Mouse (Mus musculus) neural tube, embryonic 11.5 days (tissue): Measurements from ENCODE around the gene Chmp1a. TPM values are rescaled to one million over a fixed set of nuclear protein-coding genes. Genes with fewer than 3 reads are reported as not detected.
"Not testable (repeated sequence)": the region's sequence is repeated elsewhere in the genome, so short reads cannot be mapped to it uniquely, and the experiment has no call there.

ENCODE experiments used
- ATAC-seq: fragments of 200-750 bp; cut with Nextera tagmentation; 2 replicates; pipeline ENCODE4 v1.8.0; 2017; ENCODE audit warnings: moderate number of reproducible peaks, mild to moderate bottlenecking, moderate TSS enrichment, moderate library complexity; ENCODE audit not compliant: insufficient read depth, low FRiP score, low TSS enrichment
- DNase-seq: peaks from one replicate; pipeline ENCODE4 v3.0.0-alpha.2; 2015; ENCODE audit warnings: low spot score
- H3K27ac ChIP-seq: fragments of 300-500 bp; sonication (generic); 2 replicates; pipeline ENCODE4 v1.5.1; 2014; ENCODE audit warnings: low read depth, mild to moderate bottlenecking, low read length
- H3K27me3 ChIP-seq: fragments of 300-500 bp; sonication (generic); 2 replicates; pipeline ENCODE4 v1.6.1; 2014; ENCODE audit warnings: mild to moderate bottlenecking, low read length, mixed read lengths; ENCODE audit not compliant: control insufficient read depth, insufficient read depth
- H3K36me3 ChIP-seq: fragments of 300-500 bp; sonication (generic); 2 replicates; pipeline ENCODE4 v1.6.1; 2014; ENCODE audit warnings: mild to moderate bottlenecking, low read length, moderate library complexity, mixed read lengths; ENCODE audit not compliant: control insufficient read depth, insufficient read depth
- H3K4me1 ChIP-seq: fragments of 300-500 bp; sonication (generic); 2 replicates; pipeline ENCODE4 v1.6.1; 2014; ENCODE audit warnings: low read length, mixed read lengths; ENCODE audit not compliant: control insufficient read depth, insufficient read depth
- H3K4me2 ChIP-seq: fragments of 300-500 bp; sonication (generic); 2 replicates; pipeline ENCODE4 v1.6.1; 2014; ENCODE audit warnings: low read depth, mild to moderate bottlenecking, moderate library complexity
- H3K4me3 ChIP-seq: fragments of 300-500 bp; sonication (generic); 2 replicates; pipeline ENCODE4 v1.5.1; 2014; ENCODE audit warnings: low read depth, low read length
- H3K9ac ChIP-seq: fragments of 300-500 bp; sonication (generic); 2 replicates; pipeline ENCODE4 v1.6.1; 2014; ENCODE audit warnings: mild to moderate bottlenecking, low read length
- H3K9me3 ChIP-seq: fragments of 300-500 bp; sonication (generic); 2 replicates; pipeline ENCODE4 v1.6.1; 2016; ENCODE audit warnings: low read length; ENCODE audit not compliant: control insufficient read depth
- WGBS: fragments of 180-500 bp; shearing (Covaris S2); extraction: QIAGEN DNeasy Blood & Tissue Kit; methylation state at CpG from one replicate; pipeline ENCODE4 v1.1.7; 2014; 5-methylcytosine and 5-hydroxymethylcytosine counted together
- polyA plus RNA-seq: library from polyadenylated mRNA; unstranded; fragments of >200 nt; fragmentation: Nextera tagmentation; extraction: Ambion mirVana; gene quantifications from 2 replicates; pipeline ENCODE4 v1.2.1, GENCODE M21; 2014

The Chmp1a gene
- 104 and 110 TPM in 2 replicates for polyA plus RNA-seq

DNA sequence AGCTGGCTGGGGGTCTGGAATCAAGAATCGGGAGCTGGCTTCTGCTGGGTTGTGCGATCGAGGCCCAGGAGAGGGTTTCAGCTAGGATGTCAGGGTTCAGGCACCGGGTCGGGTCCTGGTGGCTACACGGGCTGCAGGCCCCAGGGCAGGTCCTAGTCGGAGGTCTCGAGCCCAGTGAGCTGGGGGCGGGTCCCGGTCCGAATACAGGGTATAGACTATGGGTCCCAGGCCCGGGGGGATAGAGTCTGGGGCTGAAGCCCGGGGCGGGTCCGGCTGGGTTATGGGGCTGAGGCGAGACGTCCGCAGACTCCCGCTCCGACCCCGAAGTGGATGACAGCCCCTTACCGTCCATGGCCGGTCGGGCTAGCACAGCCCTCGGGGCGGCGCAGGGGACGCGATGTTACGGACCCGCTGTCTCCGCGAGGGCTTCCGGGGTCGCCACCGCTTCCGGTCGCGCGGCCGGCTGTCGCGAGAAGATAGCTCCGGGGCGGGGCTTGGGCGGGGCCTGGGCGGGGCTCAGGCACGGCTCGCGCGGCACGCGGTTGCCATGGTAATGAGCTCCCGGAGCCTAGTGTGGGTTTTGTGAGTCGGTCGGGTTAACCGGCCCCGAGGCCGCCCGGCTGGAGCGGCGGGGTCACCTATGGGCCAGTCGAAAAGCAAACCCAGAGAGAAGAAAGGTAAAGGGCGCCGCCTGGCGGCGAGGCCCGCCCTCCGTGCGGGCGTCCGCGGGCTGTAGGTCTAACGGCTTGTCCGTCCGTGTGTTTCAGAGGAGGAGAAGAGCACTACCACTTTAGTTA is at the start of gene Chmp1a, which contains the start of gene Spata33:
Gene Chmp1a, minus strand, starts transcription at position 443 of the 797 bp plus-strand sequence.
Gene Spata33, plus strand, starts transcription at position 512 of the 797 bp plus-strand sequence.
- H3K36me3 ChIP-seq, result 0 out of 2 replicates have a peak, but pooled peaks cover 5% of the 10 kb centered on the region
- peaks cover 10% of the 10 kb centered on the region for H3K4me1 ChIP-seq
- peak within 1 kb of the TSS; percentile 94 for H3K9ac ChIP-seq
- ATAC-seq, result peak; percentile 97
- H3K9me3 ChIP-seq, result no peaks in the 10 kb centered on the region
- WGBS, result 1% methylated on average over 62 of the region's 76 CpGs
- peak within 1 kb of the TSS; percentile 67 for H3K27ac ChIP-seq
- DNase-seq, result peak; percentile 97
- peak within 1 kb of the TSS; percentile 86 for H3K4me2 ChIP-seq
- H3K4me3 ChIP-seq, result peak within 1 kb of the TSS; percentile 94
- no peaks in the 10 kb centered on the region for H3K27me3 ChIP-seq

DNA sequence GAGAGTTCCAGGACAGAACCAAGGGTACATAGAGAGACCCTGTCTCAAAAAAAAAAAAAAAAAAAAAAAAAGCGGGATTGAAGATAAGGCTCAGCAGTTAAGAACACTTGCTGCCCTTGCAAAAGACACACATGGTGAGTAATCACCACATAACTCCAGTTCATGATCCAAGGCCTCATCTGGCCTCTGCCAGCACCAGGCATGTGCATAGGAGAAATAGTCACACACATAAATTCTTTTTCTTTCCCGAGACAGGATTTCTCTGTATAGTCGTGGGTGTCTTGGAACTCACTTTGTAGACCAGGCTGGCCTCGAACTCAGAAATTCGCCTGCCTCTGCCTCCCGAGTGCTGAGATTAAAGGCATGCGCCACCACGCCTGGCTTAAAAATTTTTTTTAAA is 45.0 kb upstream of the Chmp1a start:
- H3K4me3 ChIP-seq, result not testable (repeated sequence)

DNA sequence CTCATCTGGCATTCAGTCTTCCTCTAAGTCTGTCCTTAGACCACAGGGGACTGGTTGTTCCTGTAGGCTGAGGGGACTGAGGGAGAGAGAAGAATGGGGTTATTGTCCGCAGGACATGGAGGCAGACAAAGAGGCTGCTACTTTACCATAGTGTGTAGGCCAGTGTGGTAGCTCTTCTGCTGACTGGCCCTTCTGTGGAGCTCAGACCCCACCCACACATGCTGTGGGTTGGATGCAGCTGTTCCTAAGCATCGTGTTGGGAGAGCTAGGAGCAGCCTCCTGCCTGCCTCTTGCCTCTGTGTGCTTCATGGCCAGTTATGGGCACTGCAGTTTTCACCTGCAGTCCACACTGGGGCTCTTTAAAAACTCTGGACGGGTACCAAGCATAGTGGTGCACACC is 44.6 kb upstream of the Chmp1a start:
- Histone ChIP-seq H3K36me3 (peaks cover 7% of the 10 kb centered on the region), H3K27ac (no peak overlapping the region), H3K4me2 (no peak overlapping the region), H3K9ac (no peak overlapping the region), H3K4me3 (no peak overlapping the region), H3K9me3 (no peaks in the 10 kb centered on the region), H3K27me3 (no peaks in the 10 kb centered on the region), H3K4me1 (peaks cover 18% of the 10 kb centered on the region)
- DNase-seq (no peak), ATAC-seq (no peak)
- WGBS, result 90% methylated on average over 3 of the region's 3 CpGs

More for the DNA sequence above, 45.0 kb upstream of the Chmp1a start:
- not testable (repeated sequence) for ATAC-seq, H3K27me3 ChIP-seq, H3K4me2 ChIP-seq, H3K36me3 ChIP-seq, H3K9me3 ChIP-seq, H3K9ac ChIP-seq, H3K27ac ChIP-seq, DNase-seq
- 87% methylated on average over 8 of the region's 8 CpGs for WGBS
- H3K4me1 ChIP-seq, result peaks cover 18% of the 10 kb centered on the region

DNA sequence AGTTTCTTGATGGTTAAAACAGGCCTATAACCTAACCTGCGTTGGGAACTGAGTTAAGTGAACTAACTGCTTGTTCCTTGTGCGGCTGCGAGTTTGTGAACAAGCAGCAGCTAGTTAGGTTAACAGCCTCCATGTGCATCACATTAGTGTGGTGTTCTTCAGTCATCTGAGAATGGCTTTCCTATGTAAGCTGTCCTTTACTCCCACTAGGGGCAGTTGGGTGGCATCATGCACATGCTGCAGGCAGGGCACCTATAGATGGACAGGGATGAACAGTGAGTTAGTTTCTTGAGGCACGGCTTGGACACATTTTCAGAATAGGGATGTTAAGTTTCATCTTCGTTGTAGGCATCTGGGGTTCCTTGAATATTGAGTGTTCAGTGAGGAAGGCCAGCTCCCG is 42.6 kb upstream of the Chmp1a start:
- no peak overlapping the region for H3K27ac ChIP-seq
- DNase-seq (no peak), ATAC-seq (no peak)
- H3K4me3 ChIP-seq, result peak overlapping the region; percentile 98
- H3K4me2 ChIP-seq, result peak overlapping the region; percentile 93
- H3K27me3 ChIP-seq, result no peaks in the 10 kb centered on the region
- 73% methylated on average over 6 of the region's 6 CpGs for WGBS
- peak overlapping the region; percentile 87; the same call in 1 of the 2 replicates for H3K9ac ChIP-seq
- no peaks in the 10 kb centered on the region for H3K9me3 ChIP-seq
- peaks cover 10% of the 10 kb centered on the region for H3K36me3 ChIP-seq
- H3K4me1 ChIP-seq, result peaks cover 18% of the 10 kb centered on the region

DNA sequence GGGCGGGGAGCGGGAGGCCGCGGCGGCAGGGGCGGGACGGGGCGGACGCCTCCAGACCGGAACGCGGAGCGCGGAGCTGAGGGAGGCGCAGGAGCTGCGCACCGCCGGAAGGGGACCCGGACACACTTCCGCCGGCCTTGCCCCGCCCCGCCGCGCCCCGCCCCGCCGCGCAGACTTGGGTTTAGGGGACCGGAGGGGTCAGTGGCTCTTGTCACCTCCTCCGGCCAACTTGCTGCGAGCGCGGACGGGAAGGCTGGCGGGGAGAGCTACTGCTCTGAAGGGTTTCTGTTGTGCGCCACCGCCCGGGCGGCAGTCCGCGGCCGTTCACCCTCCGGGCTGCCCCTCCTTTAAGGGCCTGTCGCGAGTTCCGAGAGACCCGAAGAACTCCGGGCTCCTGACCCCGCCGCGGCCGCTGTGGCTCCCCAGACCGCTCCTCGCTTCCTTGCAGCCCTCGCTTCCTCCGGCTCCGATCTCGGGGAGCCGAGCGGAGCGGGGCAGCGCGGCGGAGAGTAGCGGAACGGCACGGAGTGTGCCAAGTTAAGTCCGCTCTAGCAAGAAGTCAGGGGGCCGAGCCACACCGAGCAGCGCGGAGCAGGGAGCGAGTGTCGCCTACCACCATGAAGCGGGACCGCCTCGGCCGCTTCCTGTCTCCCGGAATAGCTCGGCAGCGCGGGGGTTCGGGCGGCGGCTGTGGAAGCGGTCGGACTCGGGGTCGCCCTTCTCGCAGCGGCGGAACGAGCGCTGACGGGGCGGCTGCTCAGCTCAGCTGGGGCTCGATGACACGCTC is 41.7 kb upstream of the Chmp1a start, which contains the start of the genes Zfp276 and Vps9d1:
Gene Zfp276, plus strand, starts transcription at position 97 of the 787 bp plus-strand sequence.
Gene Vps9d1, minus strand, starts transcription at position 250 of the 787 bp plus-strand sequence.
- Histone ChIP-seq H3K4me2 (peak within 1 kb of the TSS; percentile 93), H3K27ac (peak within 1 kb of the TSS; percentile 58), H3K27me3 (no peaks in the 10 kb centered on the region), H3K4me1 (peaks cover 18% of the 10 kb centered on the region), H3K4me3 (peak within 1 kb of the TSS; percentile 98), H3K9ac (peak within 1 kb of the TSS; percentile 87), H3K36me3 (peaks cover 8% of the 10 kb centered on the region), H3K9me3 (no peaks in the 10 kb centered on the region)
- DNase-seq (peak; percentile 89), ATAC-seq (peak; percentile 89)
- WGBS, result under 1% methylated on average over 86 of the region's 99 CpGs

DNA sequence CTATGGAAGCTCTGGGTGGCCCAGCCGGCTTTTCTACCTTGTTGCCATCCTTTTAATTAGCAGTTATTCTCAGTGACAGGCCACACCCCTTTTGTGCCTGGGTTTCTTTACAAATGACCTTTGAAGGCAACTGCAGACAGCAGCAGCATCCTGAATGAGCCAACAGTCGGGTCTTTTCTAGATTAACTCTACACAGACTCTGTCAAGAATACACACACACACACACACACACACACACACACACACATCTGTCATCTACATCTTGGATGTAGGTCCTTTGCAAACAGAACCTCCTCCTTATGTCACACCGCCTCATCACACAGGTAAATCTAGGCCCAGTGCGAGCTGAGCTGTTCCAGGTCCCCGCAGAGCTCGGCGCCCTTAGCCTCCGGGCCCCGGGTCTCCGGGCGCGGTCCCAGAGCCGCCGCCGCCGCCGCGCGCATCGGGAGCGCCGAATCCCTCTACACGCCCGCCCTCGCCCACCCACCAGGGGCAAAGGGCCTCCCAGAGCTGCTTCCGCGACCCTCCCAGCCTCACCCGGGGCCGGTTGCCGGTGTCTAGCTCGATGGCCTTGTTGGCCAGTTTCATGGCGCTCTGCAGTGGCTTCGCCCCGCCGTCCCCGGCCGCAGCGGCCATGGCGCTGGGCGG is 41.0 kb upstream of the Chmp1a start:
- under 1% methylated on average over 38 of the region's 40 CpGs for WGBS
- no peak for DNase-seq
- H3K36me3 ChIP-seq, result peaks cover 8% of the 10 kb centered on the region
- peak overlapping the region; percentile 93 for H3K4me2 ChIP-seq
- peaks cover 18% of the 10 kb centered on the region for H3K4me1 ChIP-seq
- peak overlapping the region; percentile 98 for H3K4me3 ChIP-seq
- no peaks in the 10 kb centered on the region for H3K27me3 ChIP-seq
- H3K9me3 ChIP-seq, result no peaks in the 10 kb centered on the region
- peak overlapping the region; percentile 58 for H3K27ac ChIP-seq
- H3K9ac ChIP-seq, result peak overlapping the region; percentile 87
- ATAC-seq, result peak; percentile 58

DNA sequence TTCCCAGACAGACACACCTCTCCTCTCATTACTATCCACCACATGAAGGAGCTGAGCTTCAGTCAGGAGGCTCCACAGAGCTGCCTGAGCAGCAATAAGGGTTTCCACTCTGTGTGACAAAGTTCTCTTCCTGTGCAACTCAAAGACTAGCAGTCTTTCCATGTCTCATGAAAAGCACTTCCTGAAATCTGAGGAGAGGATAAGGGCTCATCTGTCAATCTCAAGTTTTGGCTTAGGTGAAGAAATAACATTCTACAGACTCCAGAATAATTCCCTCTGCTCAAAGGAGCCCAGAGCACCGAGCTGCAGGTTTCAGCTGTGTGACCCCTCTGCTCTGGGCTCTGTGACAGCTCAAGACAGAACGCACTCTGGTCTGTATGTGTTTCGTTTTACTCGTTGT is 40.4 kb upstream of the Chmp1a start:
- no peaks in the 10 kb centered on the region for H3K9me3 ChIP-seq
- no peak overlapping the region for H3K9ac ChIP-seq
- H3K4me1 ChIP-seq, result peaks cover 18% of the 10 kb centered on the region
- DNase-seq (no peak), ATAC-seq (no peak)
- H3K36me3 ChIP-seq, result peaks cover 10% of the 10 kb centered on the region
- no peak overlapping the region for H3K27ac ChIP-seq
- H3K4me3 ChIP-seq, result peak overlapping the region; percentile 98
- 67% methylated on average over 4 of the region's 4 CpGs for WGBS
- H3K27me3 ChIP-seq, result no peaks in the 10 kb centered on the region
- H3K4me2 ChIP-seq, result peak overlapping the region; percentile 93

DNA sequence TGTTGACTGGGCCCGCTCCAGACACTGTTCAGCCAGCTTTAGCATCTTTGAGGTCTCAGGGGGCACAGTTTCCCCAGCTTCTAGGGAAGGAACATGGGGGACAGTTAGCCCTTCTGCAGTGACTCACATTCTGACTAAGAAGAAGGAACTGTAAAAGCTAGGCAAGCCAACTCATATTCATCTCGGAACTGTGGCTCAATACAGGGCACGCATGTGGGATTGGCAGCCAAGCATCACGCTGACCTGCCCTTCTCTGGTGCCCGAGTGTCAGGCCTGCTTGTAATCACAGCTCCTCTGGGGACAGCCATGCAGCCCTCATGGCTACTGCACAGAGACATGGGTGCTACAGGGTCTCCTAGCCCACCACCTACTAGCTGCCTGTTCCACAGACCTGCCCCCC is 38.4 kb upstream of the Chmp1a start:
- ATAC-seq (no peak), DNase-seq (no peak)
- Histone ChIP-seq H3K27me3 (no peaks in the 10 kb centered on the region), H3K4me1 (peaks cover 18% of the 10 kb centered on the region), H3K36me3 (peaks cover 21% of the 10 kb centered on the region), H3K9ac (no peak overlapping the region), H3K9me3 (no peaks in the 10 kb centered on the region), H3K27ac (no peak overlapping the region), H3K4me2 (no peak overlapping the region), H3K4me3 (no peak overlapping the region)
- 94% methylated on average over 5 of the region's 5 CpGs for WGBS
